Mouse (Mus musculus) c-Kit-positive CD71-negative TER-119-negative erythroid progenitor cells, embryonic 14.5 days (primary cell): ENCODE data around the gene Cdk5rap1.
"Not testable (repeated sequence)": the region's sequence is repeated elsewhere in the genome, so short reads cannot be mapped to it uniquely, and the experiment has no call there.

Experiments
- DNase-seq: peaks from one replicate; pipeline ENCODE4 v3.0.0-alpha.2; 2013; ENCODE audit warnings: low read depth

Cdk5rap1 gene

GRCm38 (mm10) chr2:154374807-154375601 is 2.2 kb upstream of the Cdk5rap1 start:
- no peak for DNase-seq

- DNase-seq: peak; percentile 67
Observed at GRCm38 (mm10) chr2:154373961-154374632, 1.3 kb upstream of the Cdk5rap1 start.

GRCm38 (mm10) chr2:154372151-154372829 is 520 bp downstream of the Cdk5rap1 start:
- peak; percentile 82 for DNase-seq

GRCm38 (mm10) chr2:154367510-154367909 is 5.3 kb downstream of the Cdk5rap1 start:
- DNase-seq: no peak

GRCm38 (mm10) chr2:154354000-154354425 is 18.8 kb downstream of the Cdk5rap1 start:
- not testable (repeated sequence) for DNase-seq

- no peak for DNase-seq
Observed at GRCm38 (mm10) chr2:154348152-154348551, 24.7 kb downstream of the Cdk5rap1 start.

- DNase-seq: no peak
Observed at GRCm38 (mm10) chr2:154339356-154339755, 33.5 kb downstream of the Cdk5rap1 start.

GRCm38 (mm10) chr2:154338161-154338560 is 34.6 kb downstream of the Cdk5rap1 start:
- no peak for DNase-seq

- no peak for DNase-seq
Observed at GRCm38 (mm10) chr2:154335572-154335971, 37.2 kb downstream of the Cdk5rap1 start.

- peak; percentile 22 for DNase-seq
Observed at GRCm38 (mm10) chr2:154326852-154327251, 46.0 kb downstream of the Cdk5rap1 start.

- DNase-seq: not testable (repeated sequence)
Observed at GRCm38 (mm10) chr2:154313771-154314170, 59.0 kb downstream of the Cdk5rap1 start.

GRCm38 (mm10) chr2:154306927-154307326 is 65.9 kb downstream of the Cdk5rap1 start, which contains the start of gene Bpifb9b:
TSS of gene Bpifb9b (plus strand) at chr2:154307227.
- DNase-seq: not testable (repeated sequence)

GRCm38 (mm10) chr2:154304604-154305003 is 68.2 kb downstream of the Cdk5rap1 start:
- not testable (repeated sequence) for DNase-seq

- no peak for DNase-seq
Observed at GRCm38 (mm10) chr2:154301763-154302162, 71.0 kb downstream of the Cdk5rap1 start.

- DNase-seq: peak; percentile 68
Observed at GRCm38 (mm10) chr2:154300496-154300895, 72.3 kb downstream of the Cdk5rap1 start.

- peak; percentile 41 for DNase-seq
Observed at GRCm38 (mm10) chr2:154294746-154295145, 78.1 kb downstream of the Cdk5rap1 start.

- no peak for DNase-seq
Observed at GRCm38 (mm10) chr2:154292833-154293232, 80.0 kb downstream of the Cdk5rap1 start.

- not testable (repeated sequence) for DNase-seq
Observed at GRCm38 (mm10) chr2:154291866-154292265, 80.9 kb downstream of the Cdk5rap1 start.
